Mouse (Mus musculus) forebrain, embryonic 16.5 days (tissue): ENCODE measurements around the gene Gm49403. TPM values are rescaled to one million over a fixed set of nuclear protein-coding genes. Genes with fewer than 3 reads are reported as not detected.
"Not testable (repeated sequence)": the region's sequence is repeated elsewhere in the genome, so short reads cannot be mapped to it uniquely, and the experiment has no call there.

Experiments
- ATAC-seq: fragments of 200-750 bp; cut with Nextera tagmentation; 2 replicates; pipeline ENCODE4 v1.8.0; 2017; ENCODE audit warnings: mild to moderate bottlenecking, moderate library complexity
- H3K27ac ChIP-seq: fragments of 300-500 bp; sonication (generic); 2 replicates; pipeline ENCODE4 v1.5.1; 2014; ENCODE audit warnings: low read length, control low read depth
- H3K27me3 ChIP-seq: fragments of 300-500 bp; sonication (generic); replicated peaks from 2 replicates; pipeline ENCODE4 v1.6.1; 2014; ENCODE audit warnings: low read length; ENCODE audit not compliant: control insufficient read depth, insufficient read depth
- H3K36me3 ChIP-seq: fragments of 300-500 bp; sonication (generic); 2 replicates; pipeline ENCODE4 v1.6.1; 2014; ENCODE audit not compliant: control insufficient read depth, insufficient read depth
- H3K4me1 ChIP-seq: fragments of 300-500 bp; sonication (generic); replicated peaks from 2 replicates; pipeline ENCODE4 v1.6.1; 2014; ENCODE audit warnings: low read length; ENCODE audit not compliant: control insufficient read depth, insufficient read depth
- H3K4me2 ChIP-seq: fragments of 300-500 bp; sonication (generic); 2 replicates; pipeline ENCODE4 v1.6.1; 2014; ENCODE audit warnings: mild to moderate bottlenecking, low read length, control low read depth
- H3K4me3 ChIP-seq: fragments of 300-500 bp; sonication (generic); replicated peaks from 2 replicates; pipeline ENCODE4 v1.5.1; 2014; ENCODE audit warnings: mild to moderate bottlenecking, low read length, control low read depth
- H3K9ac ChIP-seq: fragments of 300-500 bp; sonication (generic); replicated peaks from 2 replicates; pipeline ENCODE4 v1.6.1; 2014; ENCODE audit warnings: low read depth, low read length, control low read depth
- H3K9me3 ChIP-seq: fragments of 300-500 bp; sonication (generic); 2 replicates; pipeline ENCODE4 v1.6.1; 2016; ENCODE audit warnings: low read length; ENCODE audit not compliant: control insufficient read depth
- WGBS: fragments of 180-500 bp; shearing (Covaris S2); extraction: QIAGEN DNeasy Blood & Tissue Kit; methylation state at CpG from one replicate; pipeline ENCODE4 v1.1.7; 2014; 5-methylcytosine and 5-hydroxymethylcytosine counted together
- polyA plus RNA-seq: library from polyadenylated mRNA; unstranded; fragments of >200 nt; fragmentation: Nextera tagmentation; extraction: Ambion mirVana; gene quantifications from 2 replicates; pipeline ENCODE4 v1.2.1, GENCODE M21; 2015

The Gm49403 gene
- not detected in 2 replicates for polyA plus RNA-seq

- Histone ChIP-seq H3K27me3 (no peaks in the 10 kb centered on the region), H3K9ac (no peak within 1 kb of the TSS), H3K4me3 (no peak within 1 kb of the TSS), H3K9me3 (no peaks in the 10 kb centered on the region), H3K4me2 (no peak within 1 kb of the TSS), H3K36me3 (no peaks in the 10 kb centered on the region), H3K4me1 (peaks cover 15% of the 10 kb centered on the region), H3K27ac (no peak within 1 kb of the TSS)
- no peak for ATAC-seq
- 61% methylated on average over 3 of the region's 3 CpGs for WGBS
These were observed at the start of gene Gm49403, which contains the start of gene Lbhd1 for GRCm38 (mm10) chr19:8883616-8884015. Gene Gm49403 (plus strand): TSS chr19:8883930. Gene Lbhd1 (plus strand): TSS chr19:8883732.

- H3K4me1 ChIP-seq, result peaks cover 20% of the 10 kb centered on the region
- not testable (repeated sequence) for ATAC-seq, H3K4me3 ChIP-seq, H3K27me3 ChIP-seq, H3K4me2 ChIP-seq, H3K9me3 ChIP-seq, H3K27ac ChIP-seq, H3K9ac ChIP-seq
- WGBS, result 98% methylated on average over 10 of the region's 10 CpGs
- H3K36me3 ChIP-seq, result peaks cover 17% of the 10 kb centered on the region
These were observed 47.4 kb upstream of the Gm49403 start for GRCm38 (mm10) chr19:8836327-8836726.

GRCm38 (mm10) chr19:8837251-8837791 is 46.4 kb upstream of the Gm49403 start, which contains the start of gene Bscl2:
Gene Bscl2 (plus strand): TSS chr19:8837467.
- H3K4me1 ChIP-seq, result peaks cover 22% of the 10 kb centered on the region
- H3K4me3 ChIP-seq, result peak within 1 kb of the TSS; percentile 74
- peak within 1 kb of the TSS; percentile 91 for H3K4me2 ChIP-seq
- H3K36me3 ChIP-seq, result peaks cover 13% of the 10 kb centered on the region
- peak within 1 kb of the TSS; percentile 98 for H3K27ac ChIP-seq
- under 1% methylated on average over 38 of the region's 38 CpGs for WGBS
- H3K9me3 ChIP-seq, result no peaks in the 10 kb centered on the region
- peak; percentile 72 for ATAC-seq
- H3K27me3 ChIP-seq, result no peaks in the 10 kb centered on the region
- H3K9ac ChIP-seq, result peak within 1 kb of the TSS; percentile 76

GRCm38 (mm10) chr19:8838041-8838730 is 45.5 kb upstream of the Gm49403 start:
- H3K4me1 ChIP-seq, result peaks cover 22% of the 10 kb centered on the region
- H3K4me3 ChIP-seq, result peak overlapping the region; percentile 74
- peak overlapping the region; percentile 91 for H3K4me2 ChIP-seq
- no peaks in the 10 kb centered on the region for H3K27me3 ChIP-seq
- no peak for ATAC-seq
- no peaks in the 10 kb centered on the region for H3K9me3 ChIP-seq
- 8% methylated on average over 15 of the region's 15 CpGs for WGBS
- peak overlapping the region; percentile 98 for H3K27ac ChIP-seq
- H3K9ac ChIP-seq, result peak overlapping the region; percentile 76
- H3K36me3 ChIP-seq, result peaks cover 11% of the 10 kb centered on the region

- H3K27me3 ChIP-seq, result no peaks in the 10 kb centered on the region
- H3K9me3 ChIP-seq, result no peaks in the 10 kb centered on the region
- peak; percentile 83 for ATAC-seq
- WGBS, result 23% methylated on average over 11 of the region's 11 CpGs
- H3K36me3 ChIP-seq, result peaks cover 9% of the 10 kb centered on the region
- peak within 1 kb of the TSS; percentile 91 for H3K4me2 ChIP-seq
- peak within 1 kb of the TSS; percentile 98 for H3K27ac ChIP-seq
- H3K4me3 ChIP-seq, result peak within 1 kb of the TSS; percentile 74
- H3K9ac ChIP-seq, result peak within 1 kb of the TSS; percentile 76
- peaks cover 22% of the 10 kb centered on the region for H3K4me1 ChIP-seq
These were observed 44.4 kb upstream of the Gm49403 start, which contains the start of gene Gng3 for GRCm38 (mm10) chr19:8839103-8839907. Gene Gng3 (minus strand): TSS chr19:8839194.

- ATAC-seq, result peak; percentile 18
- WGBS, result 10% methylated on average over 29 of the region's 29 CpGs
These were observed 43.6 kb upstream of the Gm49403 start for GRCm38 (mm10) chr19:8839908-8840791.

GRCm38 (mm10) chr19:8841012-8841411 is 42.7 kb upstream of the Gm49403 start:
- no peak for ATAC-seq
- WGBS, result 89% methylated on average over 7 of the region's 7 CpGs
- Histone ChIP-seq H3K4me3 (peak overlapping the region; percentile 74), H3K27me3 (no peaks in the 10 kb centered on the region), H3K9me3 (no peaks in the 10 kb centered on the region), H3K27ac (no peak overlapping the region), H3K4me2 (peak overlapping the region; percentile 91), H3K9ac (peak overlapping the region; percentile 76), H3K36me3 (0 out of 2 replicates have a peak, but pooled peaks cover 3% of the 10 kb centered on the region), H3K4me1 (peaks cover 24% of the 10 kb centered on the region)

More at GRCm38 (mm10) chr19:8839908-8840791, 43.6 kb upstream of the Gm49403 start:
- H3K9me3 ChIP-seq, result no peaks in the 10 kb centered on the region
- H3K27ac ChIP-seq, result peak overlapping the region; percentile 98
- peak overlapping the region; percentile 91 for H3K4me2 ChIP-seq
- peak overlapping the region; percentile 76 for H3K9ac ChIP-seq
- peak overlapping the region; percentile 74 for H3K4me3 ChIP-seq
- H3K4me1 ChIP-seq, result peaks cover 24% of the 10 kb centered on the region
- H3K27me3 ChIP-seq, result no peaks in the 10 kb centered on the region
- H3K36me3 ChIP-seq, result peaks cover 4% of the 10 kb centered on the region; the same call in 1 of the 2 replicates

GRCm38 (mm10) chr19:8842961-8843360 is 40.8 kb upstream of the Gm49403 start:
- peaks cover 14% of the 10 kb centered on the region for H3K36me3 ChIP-seq
- H3K27me3 ChIP-seq, result no peaks in the 10 kb centered on the region
- no peak overlapping the region for H3K9ac ChIP-seq
- no peak overlapping the region for H3K4me3 ChIP-seq
- no peak for ATAC-seq
- H3K27ac ChIP-seq, result no peak overlapping the region
- no peak overlapping the region for H3K4me2 ChIP-seq
- H3K9me3 ChIP-seq, result no peaks in the 10 kb centered on the region
- H3K4me1 ChIP-seq, result peaks cover 24% of the 10 kb centered on the region
- WGBS, result 91% methylated on average over 6 of the region's 6 CpGs
